In genomic region chr5:12767383-12767782, GRCm38 (mm10) we compare ENCODE assay signal across 25 mouse cellular contexts.
A peak's percentile ranks its signal among the peaks of the same experiment; 100 is the strongest.
DNase-seq lines count a peak whose midpoint lies in the region; ATAC-seq lines count a peak whose summit lies in the region.
"Had no signal": no experiment of that assay in that cellular context is flagged by ENCODE, and none has a peak within 500 bp of the region (broad histone marks: within the 10 kb centered on the region; RNA-seq: fewer than 3 reads in every experiment).

No protein-coding gene starts in this region.

- no peak for ATAC-seq in embryonic facial prominence, embryonic 14.5 days (ENCODE audit: low read depth)
- ATAC-seq: forebrain, embryonic 14.5 days; forebrain, postnatal 0 days; hindbrain, embryonic 16.5 days; intestine, embryonic 15.5 days had no signal

- 54% methylated on average over 1 of the region's 1 CpGs for WGBS in embryonic facial prominence, embryonic 14.5 days
- 80% methylated on average over 1 of the region's 1 CpGs for WGBS in embryonic facial prominence, embryonic 10.5 days

- H3K9me3 ChIP-seq in embryonic facial prominence, embryonic 14.5 days (ENCODE audit: control insufficient read depth, low read length) = no peaks in the 10 kb centered on the region
- H3K9me3 ChIP-seq in embryonic facial prominence, embryonic 10.5 days = no peaks in the 10 kb centered on the region
- H3K9me3 ChIP-seq: embryonic facial prominence, embryonic 15.5 days; hindbrain, embryonic 10.5 days; hindbrain, embryonic 13.5 days; intestine, embryonic 15.5 days had no signal

- no peaks in the 10 kb centered on the region for H3K27me3 ChIP-seq in embryonic facial prominence, embryonic 14.5 days (replicated peaks; ENCODE audit: control insufficient read depth, insufficient read depth, low read length)
- H3K27me3 ChIP-seq in embryonic facial prominence, embryonic 10.5 days (replicated peaks; ENCODE audit: low read depth, poor library complexity, severe bottlenecking) = no peaks in the 10 kb centered on the region
- H3K27me3 ChIP-seq: embryonic facial prominence, embryonic 15.5 days; hindbrain, embryonic 13.5 days; intestine, embryonic 15.5 days had no signal

- H3K4me3 ChIP-seq in embryonic facial prominence, embryonic 14.5 days (ENCODE audit: low read depth, low read length) = no peak overlapping the region
- no peak overlapping the region for H3K4me3 ChIP-seq in embryonic facial prominence, embryonic 10.5 days
- H3K4me3 ChIP-seq: embryonic facial prominence, embryonic 15.5 days; gastrocnemius, adult 2 months; hindbrain, embryonic 10.5 days; hindbrain, embryonic 13.5 days; intestine, embryonic 15.5 days had no signal

- no peak overlapping the region for H3K27ac ChIP-seq in embryonic facial prominence, embryonic 14.5 days (replicated peaks; ENCODE audit: low read depth, low read length)
- no peak overlapping the region for H3K27ac ChIP-seq in embryonic facial prominence, embryonic 10.5 days (replicated peaks)
- H3K27ac ChIP-seq: embryonic facial prominence, embryonic 15.5 days; gastrocnemius, adult 2 months; hindbrain, embryonic 10.5 days; hindbrain, embryonic 13.5 days; intestine, embryonic 15.5 days had no signal

- H3K4me2 ChIP-seq in embryonic facial prominence, embryonic 14.5 days (ENCODE audit: low read depth, low read length) = no peak overlapping the region
- H3K4me2 ChIP-seq: embryonic facial prominence, embryonic 15.5 days; heart, embryonic 11.5 days; hindbrain, embryonic 13.5 days; intestine, embryonic 15.5 days had no signal

- peak; percentile 51 for DNase-seq in embryonic facial prominence, embryonic 14.5 days (ENCODE audit: low spot score)
- DNase-seq in embryonic facial prominence, embryonic 10.5 days (ENCODE audit: low spot score) = no peak
- DNase-seq in retina, postnatal 1 day = peak; percentile 6
- no peak for DNase-seq in retina, embryonic 14.5 days (ENCODE audit: low spot score)
- peak; percentile 6 for DNase-seq in R1 (ENCODE audit: low read depth, low spot score)
- no peak for DNase-seq in cerebellum, adult 18-20 months
- DNase-seq: adrenal gland, postnatal 10 days; adrenal gland, postnatal 36 days; cerebellum, adult 2 months; cerebellum, adult 9-11 months; cerebellum, postnatal 25 days; forebrain, postnatal 0 days; gastrocnemius, adult 2 months; gastrocnemius, postnatal 14 days; heart, adult 11 months; heart, postnatal 10 days; heart, postnatal 36 days; kidney, adult 11 months had no signal

- no peak overlapping the region for H3K9ac ChIP-seq in embryonic facial prominence, embryonic 14.5 days (ENCODE audit: low read depth, low read length)
- H3K9ac ChIP-seq: embryonic facial prominence, embryonic 15.5 days; forebrain, postnatal 0 days; hindbrain, embryonic 13.5 days; intestine, embryonic 15.5 days had no signal

- H3K4me1 ChIP-seq in embryonic facial prominence, embryonic 14.5 days (ENCODE audit: control insufficient read depth, insufficient read depth, low read length) = no peaks in the 10 kb centered on the region
- no peaks in the 10 kb centered on the region for H3K4me1 ChIP-seq in embryonic facial prominence, embryonic 10.5 days
- H3K4me1 ChIP-seq: embryonic facial prominence, embryonic 15.5 days; hindbrain, embryonic 10.5 days; hindbrain, embryonic 13.5 days; intestine, embryonic 15.5 days had no signal

- H3K36me3 ChIP-seq in embryonic facial prominence, embryonic 14.5 days (ENCODE audit: control insufficient read depth, insufficient read depth, low read length) = no peaks in the 10 kb centered on the region
- H3K36me3 ChIP-seq in embryonic facial prominence, embryonic 10.5 days (replicated peaks) = no peaks in the 10 kb centered on the region
- H3K36me3 ChIP-seq: embryonic facial prominence, embryonic 15.5 days; hindbrain, embryonic 10.5 days; hindbrain, embryonic 13.5 days; intestine, embryonic 15.5 days had no signal

Comparison
In these comparisons a context has a peak if more than half of its experiments do, and no peak if none do; other contexts are left out.
1. DNase-seq: peak in embryonic facial prominence, embryonic 14.5 days (single experiment), retina, postnatal 1 day (single experiment) and R1 (single experiment); none in embryonic facial prominence, embryonic 10.5 days (single experiment), retina, embryonic 14.5 days (single experiment) and cerebellum, adult 18-20 months (0 of 2).